Mouse (Mus musculus): ENCODE measurements around the gene Ptprd.

DNA sequence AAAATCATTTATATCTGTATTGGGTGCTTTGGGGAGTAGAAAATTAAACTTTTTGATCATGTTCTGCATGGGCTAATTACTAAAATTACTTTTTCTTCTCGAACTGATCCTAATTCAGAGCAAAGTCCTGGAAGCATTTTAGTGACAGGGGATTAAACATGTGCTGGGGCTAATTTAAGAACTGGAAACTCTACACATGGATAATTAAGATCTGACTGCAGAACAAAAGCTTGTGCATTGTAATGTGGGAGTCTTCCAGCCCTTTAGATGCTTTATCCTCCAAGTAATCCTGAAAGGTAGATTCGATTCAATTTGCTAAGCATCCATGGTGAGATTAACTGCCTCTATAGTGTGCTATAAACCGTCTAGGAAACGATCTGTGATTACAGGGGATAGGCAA is 2316.9 kb downstream of the Ptprd start:
- TF ChIP-seq GATA1 (IDR thresholded peaks at IDR 0.05; ENCODE audit: borderline replicate concordance, low read length) (no peak), FLI1 (IDR thresholded peaks at IDR 0.05; ENCODE audit: low read length) (no peak)
